Mouse (Mus musculus) stomach, embryonic 15.5 days (tissue): Measurements from ENCODE around the gene Prdx5. TPM values are rescaled to one million over a fixed set of nuclear protein-coding genes. Genes with fewer than 3 reads are reported as not detected.

Experiments used
- ATAC-seq: fragments of 200-750 bp; cut with Nextera tagmentation; 2 replicates; pipeline ENCODE4 v1.8.0; 2017; ENCODE audit warnings: low read depth, moderate number of reproducible peaks, moderate TSS enrichment; ENCODE audit not compliant: insufficient read depth, low FRiP score
- H3K27ac ChIP-seq: fragments of 300-500 bp; sonication (generic); 2 replicates; pipeline ENCODE4 v1.5.1; 2015; ENCODE audit warnings: mild to moderate bottlenecking, inconsistent platforms
- H3K27me3 ChIP-seq: fragments of 300-500 bp; sonication (generic); replicated peaks from 2 replicates; pipeline ENCODE4 v1.6.1; 2015; ENCODE audit warnings: inconsistent platforms
- H3K36me3 ChIP-seq: fragments of 300-500 bp; sonication (generic); 2 replicates; pipeline ENCODE4 v1.6.1; 2015; ENCODE audit warnings: inconsistent platforms
- H3K4me1 ChIP-seq: fragments of 300-500 bp; sonication (generic); 2 replicates; pipeline ENCODE4 v1.6.1; 2015; ENCODE audit warnings: inconsistent platforms
- H3K4me2 ChIP-seq: fragments of 300-500 bp; sonication (generic); 2 replicates; pipeline ENCODE4 v1.6.1; 2015; ENCODE audit warnings: mild to moderate bottlenecking, inconsistent platforms
- H3K4me3 ChIP-seq: fragments of 300-500 bp; sonication (generic); replicated peaks from 2 replicates; pipeline ENCODE4 v1.5.1; 2015; ENCODE audit warnings: inconsistent platforms
- H3K9ac ChIP-seq: fragments of 300-500 bp; sonication (generic); 2 replicates; pipeline ENCODE4 v1.6.1; 2015; ENCODE audit warnings: inconsistent platforms
- H3K9me3 ChIP-seq: fragments of 300-500 bp; sonication (generic); 2 replicates; pipeline ENCODE4 v1.6.1; 2016; ENCODE audit warnings: inconsistent platforms
- WGBS: fragments of 180-500 bp; shearing (Covaris S2); methylation state at CpG from one replicate; pipeline ENCODE4 v1.1.7; 2015; 5-methylcytosine and 5-hydroxymethylcytosine counted together
- polyA plus RNA-seq: library from polyadenylated mRNA; unstranded; fragments of >200 nt; fragmentation: Nextera tagmentation; extraction: Ambion mirVana; gene quantifications from 2 replicates; pipeline ENCODE4 v1.2.1, GENCODE M21; 2015

Prdx5 gene
- polyA plus RNA-seq, 1 experiment from 2014 or later = 279 TPM

DNA sequence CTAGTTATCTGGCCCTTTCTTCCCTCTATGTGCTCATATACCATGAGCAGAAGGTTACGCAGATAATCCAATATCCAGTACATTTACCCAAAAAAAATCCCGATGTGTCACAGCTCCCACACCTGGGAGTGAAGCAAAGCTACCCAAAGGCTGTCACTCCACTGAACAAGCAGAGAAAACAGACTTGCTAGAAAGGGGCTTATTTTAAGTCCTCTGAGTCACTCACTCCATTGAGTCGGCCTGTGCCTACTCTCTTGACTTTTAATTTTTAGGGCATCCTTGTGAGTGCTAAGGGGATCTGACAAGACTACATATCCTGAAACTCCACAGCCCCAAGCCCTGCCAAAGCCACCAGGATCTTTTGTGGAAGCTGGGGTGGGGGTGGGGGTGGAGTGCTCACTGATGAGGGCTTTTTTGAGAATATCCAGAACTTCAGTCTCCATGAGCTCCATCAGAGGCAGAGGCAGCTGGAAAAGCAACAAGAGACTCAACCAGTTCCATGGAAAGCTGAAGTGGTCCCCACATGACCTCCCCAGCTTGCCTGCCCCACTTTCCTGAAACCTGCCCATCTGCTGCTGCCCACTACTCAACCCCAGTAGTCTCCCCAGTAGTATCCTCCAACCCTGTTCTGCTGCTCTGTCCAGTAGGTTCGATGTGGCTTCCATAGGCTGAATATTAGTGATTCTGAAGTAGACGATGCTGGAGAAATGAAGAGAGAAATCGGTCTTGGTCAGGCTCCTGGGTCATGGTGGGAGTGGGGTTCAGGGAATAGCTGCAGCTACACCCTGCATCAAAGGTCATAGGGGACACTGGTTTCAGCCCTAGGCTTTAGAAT is 13.2 kb upstream of the Prdx5 start:
- Histone ChIP-seq H3K27ac (no peak overlapping the region), H3K9me3 (no peaks in the 10 kb centered on the region), H3K36me3 (no peaks in the 10 kb centered on the region), H3K4me3 (0 out of 2 replicates have a peak overlapping the region, but pooled peaks have one; percentile 75), H3K27me3 (peaks cover 51% of the 10 kb centered on the region), H3K9ac (no peak overlapping the region), H3K4me1 (peaks cover 48% of the 10 kb centered on the region), H3K4me2 (no peak overlapping the region)
- WGBS = 59% methylated on average over 6 of the region's 6 CpGs
- ATAC-seq = no peak

- Histone ChIP-seq H3K9me3 (no peaks in the 10 kb centered on the region), H3K4me1 (peaks cover 45% of the 10 kb centered on the region), H3K4me3 (peak within 1 kb of the TSS; percentile 75), H3K27ac (peak within 1 kb of the TSS; percentile 91), H3K36me3 (no peaks in the 10 kb centered on the region), H3K9ac (peak within 1 kb of the TSS; percentile 63), H3K27me3 (peaks cover 39% of the 10 kb centered on the region), H3K4me2 (peak within 1 kb of the TSS; percentile 88)
- under 1% methylated on average over 48 of the region's 66 CpGs for WGBS
- ATAC-seq = peak; percentile 95
Observed at GRCm38 (mm10) chr19:6921647-6922567, 12.0 kb upstream of the Prdx5 start, which contains the start of gene Esrra. Esrra (minus strand) TSS chr19:6921813.

- peak overlapping the region; percentile 91 for H3K27ac ChIP-seq
- H3K9ac ChIP-seq = peak overlapping the region; percentile 63
- peak overlapping the region; percentile 75 for H3K4me3 ChIP-seq
- no peaks in the 10 kb centered on the region for H3K9me3 ChIP-seq
- peak overlapping the region; percentile 88 for H3K4me2 ChIP-seq
- peaks cover 42% of the 10 kb centered on the region for H3K4me1 ChIP-seq
- H3K36me3 ChIP-seq = no peaks in the 10 kb centered on the region
- H3K27me3 ChIP-seq = peaks cover 32% of the 10 kb centered on the region
- ATAC-seq = no peak
- 2% methylated on average over 47 of the region's 48 CpGs for WGBS
Observed at GRCm38 (mm10) chr19:6920741-6921636, 11.1 kb upstream of the Prdx5 start.

DNA sequence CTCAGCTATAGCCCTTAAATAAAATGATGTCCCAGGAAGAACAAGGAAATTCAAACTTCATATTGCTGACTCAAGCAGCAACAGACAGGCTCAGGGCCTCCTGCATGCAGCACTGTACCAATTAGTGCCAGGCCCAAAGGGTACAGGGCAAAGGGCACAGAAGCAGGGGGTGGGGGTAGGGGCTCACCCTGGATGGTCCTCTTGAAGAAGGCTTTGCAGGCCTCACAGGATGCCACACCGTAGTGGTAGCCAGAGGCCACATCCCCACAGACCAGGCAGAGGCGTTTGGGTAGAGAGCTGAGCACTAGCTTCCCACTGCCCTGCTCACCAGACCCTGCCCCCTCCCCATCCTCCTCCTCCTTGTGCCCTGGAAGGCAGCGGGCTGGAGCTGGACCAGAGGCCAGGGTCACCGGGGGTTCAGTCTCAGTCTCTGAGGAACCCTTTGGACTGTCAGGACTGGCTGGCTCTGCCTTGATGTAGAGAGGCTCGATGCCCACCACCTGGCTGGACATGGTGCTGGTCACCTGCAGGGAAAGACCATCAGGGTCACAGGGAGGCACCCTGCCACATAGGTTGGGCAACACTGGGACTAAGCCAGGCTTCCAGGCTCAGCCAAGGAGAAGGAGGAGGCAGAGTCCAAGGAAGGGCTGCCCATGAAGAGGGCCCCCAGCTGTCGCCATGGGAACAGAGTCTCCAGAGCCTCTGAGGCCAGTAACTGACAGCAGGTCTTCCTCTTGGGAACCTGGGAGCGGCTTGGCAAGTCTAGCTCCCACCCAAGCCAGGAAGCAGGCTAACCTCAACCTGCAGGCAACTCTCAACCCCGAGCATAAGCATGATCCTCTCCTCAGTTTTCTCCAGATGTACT is 10.2 kb upstream of the Prdx5 start:
- Histone ChIP-seq H3K4me1 (peaks cover 33% of the 10 kb centered on the region), H3K4me2 (peak overlapping the region; percentile 88), H3K27ac (peak overlapping the region; percentile 91), H3K9ac (0 out of 2 replicates have a peak overlapping the region, but pooled peaks have one; percentile 63), H3K9me3 (no peaks in the 10 kb centered on the region), H3K36me3 (no peaks in the 10 kb centered on the region), H3K27me3 (peaks cover 23% of the 10 kb centered on the region), H3K4me3 (peak overlapping the region; percentile 75)
- 36% methylated on average over 8 of the region's 8 CpGs for WGBS
- no peak for ATAC-seq

- H3K4me3 ChIP-seq = no peak overlapping the region
Observed at GRCm38 (mm10) chr19:6919431-6919830, 9.5 kb upstream of the Prdx5 start.

DNA sequence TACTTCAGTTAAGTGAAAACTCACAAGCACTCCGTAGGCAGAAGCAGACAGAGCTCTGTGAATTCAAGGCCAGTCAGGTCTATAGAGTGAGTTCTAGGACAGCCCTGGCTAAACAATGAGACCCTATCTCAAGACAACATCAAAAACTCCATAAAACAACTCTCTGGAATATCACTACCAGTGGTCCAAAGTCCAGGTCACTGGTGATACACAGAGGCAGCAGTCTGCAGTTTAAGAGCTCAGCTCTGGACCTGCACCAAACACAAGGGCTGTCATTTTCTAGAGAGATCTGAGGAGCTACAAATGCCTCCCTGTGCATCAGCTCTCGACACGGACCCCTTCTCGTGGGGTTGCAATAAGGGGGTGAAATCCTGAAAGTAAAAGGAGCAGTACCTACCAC is 8.4 kb upstream of the Prdx5 start:
- Histone ChIP-seq H3K9ac (no peak overlapping the region), H3K4me1 (peaks cover 26% of the 10 kb centered on the region), H3K9me3 (no peaks in the 10 kb centered on the region), H3K4me2 (no peak overlapping the region), H3K27ac (0 out of 2 replicates have a peak overlapping the region, but pooled peaks have one; percentile 1), H3K36me3 (peaks cover 2% of the 10 kb centered on the region; the same call in 1 of the 2 replicates), H3K4me3 (no peak overlapping the region), H3K27me3 (peaks cover 6% of the 10 kb centered on the region)
- 85% methylated on average over 4 of the region's 4 CpGs for WGBS
- ATAC-seq = no peak

More at GRCm38 (mm10) chr19:6919431-6919830, 9.5 kb upstream of the Prdx5 start:
- no peak overlapping the region for H3K4me2 ChIP-seq
- H3K9me3 ChIP-seq = no peaks in the 10 kb centered on the region
- H3K4me1 ChIP-seq = peaks cover 26% of the 10 kb centered on the region
- H3K27me3 ChIP-seq = peaks cover 16% of the 10 kb centered on the region
- H3K27ac ChIP-seq = no peak overlapping the region
- no peak for ATAC-seq
- H3K36me3 ChIP-seq = no peaks in the 10 kb centered on the region
- H3K9ac ChIP-seq = no peak overlapping the region

DNA sequence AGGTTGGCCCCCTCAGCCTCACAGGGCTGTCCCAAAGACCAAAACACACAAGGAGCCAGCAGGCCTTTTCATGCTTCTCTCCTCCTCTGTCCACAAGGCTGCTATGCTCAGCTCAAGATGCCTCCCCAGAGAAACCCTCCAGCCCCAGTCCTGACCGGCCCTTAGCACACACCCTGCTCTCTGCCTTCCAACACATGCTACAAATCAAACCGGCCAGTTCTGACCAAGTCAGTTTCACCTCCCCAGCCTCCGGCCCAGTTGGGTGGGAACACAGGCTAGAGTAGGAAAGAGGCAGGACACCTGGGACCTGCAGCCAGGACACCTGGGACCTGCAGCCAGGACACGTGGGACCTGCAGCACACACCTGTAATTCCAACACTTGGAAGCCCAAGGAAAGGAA is 6.6 kb upstream of the Prdx5 start:
- H3K9ac ChIP-seq = no peak overlapping the region
- no peak for ATAC-seq
- H3K9me3 ChIP-seq = no peaks in the 10 kb centered on the region
- peaks cover 19% of the 10 kb centered on the region for H3K4me1 ChIP-seq
- H3K4me3 ChIP-seq = no peak overlapping the region
- H3K4me2 ChIP-seq = no peak overlapping the region
- H3K27me3 ChIP-seq = no peaks in the 10 kb centered on the region
- no peak overlapping the region for H3K27ac ChIP-seq
- 70% methylated on average over 4 of the region's 4 CpGs for WGBS
- peaks cover 19% of the 10 kb centered on the region for H3K36me3 ChIP-seq

- 85% methylated on average over 4 of the region's 4 CpGs for WGBS
- Histone ChIP-seq H3K4me2 (no peak overlapping the region), H3K36me3 (peaks cover 25% of the 10 kb centered on the region), H3K9ac (no peak overlapping the region), H3K27me3 (no peaks in the 10 kb centered on the region), H3K9me3 (no peaks in the 10 kb centered on the region), H3K27ac (no peak overlapping the region), H3K4me1 (peaks cover 19% of the 10 kb centered on the region), H3K4me3 (no peak overlapping the region)
- ATAC-seq = no peak
Observed at GRCm38 (mm10) chr19:6915276-6915675, 5.4 kb upstream of the Prdx5 start.

DNA sequence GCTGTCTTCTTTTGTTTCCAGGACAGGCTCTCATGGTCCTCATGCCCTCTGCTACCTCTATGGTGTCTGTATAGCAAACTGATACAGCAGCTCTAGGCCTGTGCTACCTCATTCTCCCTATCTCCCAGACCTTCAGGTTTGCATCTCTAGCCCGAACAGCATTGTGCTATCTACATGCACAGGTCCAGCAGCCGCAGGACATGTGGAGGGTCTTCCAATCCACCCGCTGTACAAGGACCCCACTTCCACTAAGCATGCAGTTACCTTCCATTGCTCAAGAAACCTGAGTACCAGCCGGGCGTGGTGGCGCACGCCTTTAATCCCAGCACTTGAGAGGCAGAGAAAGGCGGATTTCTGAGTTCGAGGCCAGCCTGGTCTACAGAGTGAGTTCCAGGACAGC is 4.6 kb upstream of the Prdx5 start:
- WGBS = 91% methylated on average over 9 of the region's 9 CpGs
- ATAC-seq = no peak
- no peaks in the 10 kb centered on the region for H3K9me3 ChIP-seq
- no peak overlapping the region for H3K9ac ChIP-seq
- H3K4me3 ChIP-seq = no peak overlapping the region
- H3K27me3 ChIP-seq = no peaks in the 10 kb centered on the region
- no peak overlapping the region for H3K4me2 ChIP-seq
- peaks cover 25% of the 10 kb centered on the region for H3K36me3 ChIP-seq
- H3K4me1 ChIP-seq = peaks cover 11% of the 10 kb centered on the region
- no peak overlapping the region for H3K27ac ChIP-seq

DNA sequence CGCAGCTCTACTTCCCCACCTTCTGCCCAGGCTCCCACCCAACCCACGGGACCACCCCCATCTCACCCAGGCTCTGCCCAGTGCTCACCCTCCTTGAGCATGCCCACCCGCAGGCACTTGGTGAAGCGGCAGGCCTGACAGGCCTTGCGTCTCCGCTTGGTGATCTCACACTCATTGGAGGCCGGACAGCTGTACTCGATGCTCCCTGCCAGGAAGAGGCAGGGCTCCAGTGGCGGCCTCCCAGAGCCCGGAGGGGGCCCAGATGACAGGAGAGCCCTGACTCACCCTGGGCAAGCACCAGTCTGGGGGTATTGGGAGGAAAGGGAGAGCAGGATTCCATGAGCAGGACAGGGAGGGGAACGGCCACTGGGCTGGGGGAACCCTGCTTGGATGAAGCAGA is 4.1 kb upstream of the Prdx5 start:
- Histone ChIP-seq H3K36me3 (peaks cover 25% of the 10 kb centered on the region), H3K4me1 (peaks cover 11% of the 10 kb centered on the region), H3K27ac (no peak overlapping the region), H3K4me2 (no peak overlapping the region), H3K27me3 (no peaks in the 10 kb centered on the region), H3K9ac (no peak overlapping the region), H3K4me3 (no peak overlapping the region), H3K9me3 (no peaks in the 10 kb centered on the region)
- no peak for ATAC-seq
- 77% methylated on average over 11 of the region's 11 CpGs for WGBS
